Mouse (Mus musculus) lung, postnatal 10 days (tissue): ENCODE data around the gene Srp54a.
"Not testable (repeated sequence)": the region's sequence is repeated elsewhere in the genome, so short reads cannot be mapped to it uniquely, and the experiment has no call there.

Source experiments
- DNase-seq: peaks from one replicate; pipeline ENCODE4 v3.0.0; 2021

The Srp54a gene

GRCm38 (mm10) chr12:55079726-55080600 is at the start of gene Srp54a, which contains the start of gene 2700097O09Rik:
Srp54a (plus strand) TSS chr12:55080262.
2700097O09Rik (minus strand) TSS chr12:55080110.
- DNase-seq = peak; percentile 97

- DNase-seq = no peak
Observed at GRCm38 (mm10) chr12:55041011-55041410, 39.1 kb upstream of the Srp54a start.

- no peak for DNase-seq
Observed at GRCm38 (mm10) chr12:55049731-55050353, 30.2 kb upstream of the Srp54a start.

- no peak for DNase-seq
Observed at GRCm38 (mm10) chr12:55051210-55052173, 28.6 kb upstream of the Srp54a start.

GRCm38 (mm10) chr12:55053267-55053666 is 26.8 kb upstream of the Srp54a start:
- DNase-seq = no peak

- no peak for DNase-seq
Observed at GRCm38 (mm10) chr12:55054551-55055241, 25.4 kb upstream of the Srp54a start.

- no peak for DNase-seq
Observed at GRCm38 (mm10) chr12:55056703-55057102, 23.4 kb upstream of the Srp54a start.

- peak; percentile 49 for DNase-seq
Observed at GRCm38 (mm10) chr12:55058865-55059615, 21.0 kb upstream of the Srp54a start.

- no peak for DNase-seq
Observed at GRCm38 (mm10) chr12:55059812-55060211, 20.2 kb upstream of the Srp54a start.

GRCm38 (mm10) chr12:55060212-55060898 is 19.7 kb upstream of the Srp54a start:
- no peak for DNase-seq

- peak; percentile 78 for DNase-seq
Observed at GRCm38 (mm10) chr12:55061006-55061405, 19.1 kb upstream of the Srp54a start.

GRCm38 (mm10) chr12:55062141-55062540 is 17.9 kb upstream of the Srp54a start:
- no peak for DNase-seq

GRCm38 (mm10) chr12:55072495-55072894 is 7.6 kb upstream of the Srp54a start:
- DNase-seq = no peak

GRCm38 (mm10) chr12:55073686-55074085 is 6.4 kb upstream of the Srp54a start:
- DNase-seq = no peak

GRCm38 (mm10) chr12:55075296-55075695 is 4.8 kb upstream of the Srp54a start:
- DNase-seq = no peak

GRCm38 (mm10) chr12:55078706-55079105 is 1.4 kb upstream of the Srp54a start:
- not testable (repeated sequence) for DNase-seq

GRCm38 (mm10) chr12:55080601-55080942 is 510 bp downstream of the Srp54a start:
- DNase-seq = not testable (repeated sequence)

- not testable (repeated sequence) for DNase-seq
Observed at GRCm38 (mm10) chr12:55092127-55092526, 12.1 kb downstream of the Srp54a start.

- not testable (repeated sequence) for DNase-seq
Observed at GRCm38 (mm10) chr12:55112616-55113015, 32.6 kb downstream of the Srp54a start.

GRCm38 (mm10) chr12:55124242-55124641 is 44.2 kb downstream of the Srp54a start, which contains the start of gene Fam177a:
Fam177a (plus strand) TSS chr12:55124469.
- DNase-seq = not testable (repeated sequence)

- not testable (repeated sequence) for DNase-seq
Observed at GRCm38 (mm10) chr12:55124731-55125130, 44.7 kb downstream of the Srp54a start.
